Mouse (Mus musculus) E14TG2a.4 (cell line): Measurements from ENCODE around the gene Lsamp.

Experiments used
- CTCF ChIP-seq: conservative IDR thresholded peaks from 2 replicates; pipeline ENCODE4 v1.5.1; 2014; ENCODE audit warnings: low read length
- NANOG ChIP-seq: IDR thresholded peaks from 2 replicates; pipeline ENCODE4 v1.6.1; 2014; ENCODE audit warnings: borderline replicate concordance, low read length, mixed read lengths
- POU5F1 ChIP-seq: IDR thresholded peaks from 2 replicates; pipeline ENCODE4 v1.6.1; 2014; ENCODE audit warnings: low read length, borderline replicate concordance

GRCm38 (mm10) chr16:41073470-41073869 is 1089.3 kb downstream of the Lsamp start:
- TF ChIP-seq CTCF (no peak), NANOG (no peak), POU5F1 (no peak)
